Mouse (Mus musculus) naive thymus-derived CD4-positive, alpha-beta T cell, adult 2 months (primary cell): ENCODE results near the gene Tmem240.
"Not testable (repeated sequence)": the region's sequence is repeated elsewhere in the genome, so short reads cannot be mapped to it uniquely, and the experiment has no call there.

Source experiments
- DNase-seq: peaks from one replicate; pipeline ENCODE4 v3.0.0-alpha.2; 2011; ENCODE audit warnings: low read depth

Tmem240 gene

DNA sequence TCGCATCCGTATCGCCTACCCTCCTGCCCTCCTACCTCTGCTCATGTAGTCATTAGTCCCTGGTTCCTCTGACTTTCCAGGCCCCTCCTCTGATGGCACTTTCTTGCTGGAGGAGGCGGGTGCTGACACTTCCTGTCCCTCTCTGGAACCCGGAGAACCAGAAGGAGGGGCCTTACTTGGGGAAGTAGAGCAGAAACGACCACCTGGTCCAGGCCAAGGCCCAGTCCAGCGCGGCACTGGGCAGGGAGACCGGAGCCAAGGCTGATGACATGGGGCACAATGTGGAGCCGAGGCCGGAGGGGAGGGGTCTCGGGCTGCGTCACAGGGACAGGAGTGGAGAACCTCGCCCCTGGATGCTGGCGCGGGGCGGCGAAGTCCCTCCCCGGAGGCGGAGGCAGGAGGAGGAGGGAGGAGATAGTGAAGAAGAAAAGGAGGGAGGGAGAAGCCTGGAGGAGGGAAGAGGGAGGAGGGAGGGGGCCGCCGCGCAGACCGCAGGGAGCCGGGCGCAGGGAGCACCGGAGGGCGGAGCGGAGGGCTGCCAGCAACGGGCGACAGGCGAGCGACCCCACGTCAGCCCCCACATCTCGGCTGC lies at the start of gene Tmem240:
Gene Tmem240, plus strand, starts transcription at position 451 of the 592 bp plus-strand sequence.
- peak; percentile 86 for DNase-seq

DNA sequence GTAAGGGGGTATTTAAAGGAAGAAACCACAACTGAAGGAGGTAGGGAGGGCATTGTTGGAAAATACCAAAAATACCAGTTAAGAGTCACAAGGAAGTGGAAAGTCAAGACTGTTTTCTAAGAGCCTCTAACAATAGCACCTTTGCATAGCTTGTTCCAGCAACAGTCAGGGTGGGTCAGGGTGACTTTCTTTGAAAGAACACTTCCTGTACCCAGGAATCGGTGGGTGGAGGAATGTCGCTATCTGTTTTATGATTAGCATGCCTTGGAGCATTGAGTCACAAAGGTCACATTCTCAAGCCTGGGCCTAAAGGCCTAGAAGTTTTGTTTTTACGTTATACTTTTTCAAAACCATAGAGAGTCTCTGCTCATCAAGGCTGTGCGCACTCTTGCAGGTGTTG lies 46.8 kb upstream of the Tmem240 start:
- not testable (repeated sequence) for DNase-seq

DNA sequence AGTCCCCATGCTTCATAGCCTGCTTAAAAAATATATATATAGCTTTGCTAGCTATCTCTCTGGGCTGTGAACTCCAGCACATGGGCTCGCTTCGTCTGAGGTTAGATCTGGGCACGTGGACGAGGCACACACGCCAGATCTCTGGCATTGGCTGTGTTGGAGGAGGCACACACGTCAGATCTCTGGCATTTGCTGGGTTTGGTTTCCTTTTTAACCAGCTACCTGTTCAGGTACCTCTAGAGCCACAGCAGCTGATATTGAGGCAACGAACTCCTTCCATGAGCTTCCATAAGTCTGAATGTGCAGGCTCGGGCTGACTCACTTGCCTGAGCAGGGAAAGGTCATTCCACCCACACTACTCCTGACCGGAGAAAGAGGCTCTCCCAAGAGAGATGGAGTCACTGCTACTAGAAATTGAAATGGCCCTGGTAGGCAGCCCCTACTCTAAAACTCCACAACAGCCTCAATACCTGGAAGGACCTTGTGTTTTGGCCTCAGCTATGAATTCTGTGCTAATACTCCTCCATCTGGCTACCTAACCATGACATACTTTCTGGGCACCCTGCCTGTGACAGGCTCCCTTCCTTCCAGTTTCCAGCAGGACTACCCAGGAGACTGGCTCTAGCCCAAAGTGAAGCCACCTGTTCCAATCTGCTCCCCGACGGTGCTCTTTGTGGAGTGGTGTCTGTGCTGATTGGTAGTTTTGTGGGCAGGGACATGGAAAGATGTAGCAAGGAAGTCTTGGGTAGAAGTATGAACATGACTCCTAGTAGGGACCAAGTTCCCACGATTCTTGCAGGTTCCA lies 43.8 kb upstream of the Tmem240 start:
- no peak for DNase-seq

DNA sequence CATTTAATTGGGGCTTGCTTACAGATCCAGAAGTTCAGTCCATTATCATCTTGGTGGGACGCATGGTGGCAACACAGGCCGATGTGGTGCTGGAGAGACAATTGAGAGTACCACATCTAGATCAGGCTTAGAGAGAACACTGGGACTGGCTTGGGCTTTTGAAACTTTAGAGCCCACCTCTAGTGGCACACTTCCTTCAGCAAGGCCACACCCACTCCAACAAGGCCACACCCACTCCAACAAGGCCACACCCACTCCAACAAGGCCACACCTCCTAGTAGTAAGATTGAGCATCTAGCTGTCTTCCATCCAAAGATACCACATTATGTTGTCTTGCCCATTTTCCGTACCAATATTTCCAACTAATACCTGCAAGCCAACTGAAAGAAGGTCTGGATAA lies 42.2 kb upstream of the Tmem240 start:
- no peak for DNase-seq

DNA sequence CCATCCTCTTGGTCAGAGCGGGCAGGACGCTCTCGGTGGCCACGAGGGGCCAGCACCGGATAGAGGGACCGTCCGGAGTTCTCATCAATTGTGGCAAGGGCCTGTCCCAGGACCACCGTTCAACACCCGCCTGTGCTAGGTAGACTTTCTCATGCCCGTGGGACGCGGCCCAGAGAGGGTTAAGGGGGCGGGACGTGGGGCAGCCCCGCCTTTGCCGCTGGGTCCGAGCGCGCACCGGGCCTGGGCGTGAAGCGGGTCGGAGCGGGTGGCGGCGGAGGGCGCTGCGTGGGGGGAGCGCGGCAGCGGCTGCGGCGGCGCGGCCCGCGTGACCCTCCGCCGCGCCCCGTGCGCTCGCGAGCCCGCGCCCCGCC lies 40.5 kb upstream of the Tmem240 start, which contains the start of gene Fndc10:
Gene Fndc10, plus strand, starts transcription at position 232 of the 371 bp plus-strand sequence.
- no peak for DNase-seq

DNA sequence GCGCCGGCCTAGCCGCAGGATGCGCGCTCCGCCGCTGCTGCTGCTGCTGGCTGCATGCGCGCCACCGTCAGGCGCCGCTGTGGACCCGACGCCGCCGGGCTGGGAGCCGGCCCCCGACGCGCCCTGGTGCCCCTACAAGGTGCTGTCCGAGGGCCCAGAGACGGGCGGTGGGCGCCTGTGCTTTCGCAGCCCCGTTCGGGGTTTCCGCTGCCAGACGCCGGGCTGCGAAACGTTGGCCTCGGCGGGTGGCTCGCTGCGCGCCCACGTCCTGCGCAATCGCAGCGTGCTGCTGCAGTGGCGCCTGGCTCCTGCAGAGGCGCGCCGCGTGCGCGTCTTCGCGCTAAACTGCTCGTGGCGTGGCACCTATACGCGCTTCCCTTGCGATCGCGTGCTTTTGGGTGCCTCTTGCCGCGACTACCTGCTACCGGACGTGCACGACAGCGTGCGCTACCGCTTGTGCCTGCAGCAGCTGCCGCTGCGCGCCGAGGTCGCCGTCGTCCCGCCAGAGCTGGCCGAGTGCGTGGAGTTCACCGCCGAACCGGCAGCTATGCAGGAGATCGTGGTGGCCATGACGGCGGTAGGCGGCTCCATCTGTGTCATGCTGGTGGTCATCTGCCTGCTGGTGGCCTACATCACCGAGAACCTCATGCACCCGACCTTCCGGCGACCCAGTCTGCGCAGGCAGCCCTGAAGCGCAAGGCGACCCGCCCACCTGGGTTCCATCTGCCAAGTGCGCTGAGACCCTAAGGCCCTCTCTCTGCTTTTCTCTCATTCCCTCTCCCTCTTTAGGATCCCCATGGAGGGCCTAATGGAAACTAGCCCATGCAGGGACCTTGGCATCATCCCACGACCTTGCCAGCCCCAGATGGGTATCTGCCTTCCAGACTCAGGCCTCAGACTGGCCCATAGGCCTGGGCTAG lies 39.9 kb upstream of the Tmem240 start:
- peak; percentile 91 for DNase-seq

DNA sequence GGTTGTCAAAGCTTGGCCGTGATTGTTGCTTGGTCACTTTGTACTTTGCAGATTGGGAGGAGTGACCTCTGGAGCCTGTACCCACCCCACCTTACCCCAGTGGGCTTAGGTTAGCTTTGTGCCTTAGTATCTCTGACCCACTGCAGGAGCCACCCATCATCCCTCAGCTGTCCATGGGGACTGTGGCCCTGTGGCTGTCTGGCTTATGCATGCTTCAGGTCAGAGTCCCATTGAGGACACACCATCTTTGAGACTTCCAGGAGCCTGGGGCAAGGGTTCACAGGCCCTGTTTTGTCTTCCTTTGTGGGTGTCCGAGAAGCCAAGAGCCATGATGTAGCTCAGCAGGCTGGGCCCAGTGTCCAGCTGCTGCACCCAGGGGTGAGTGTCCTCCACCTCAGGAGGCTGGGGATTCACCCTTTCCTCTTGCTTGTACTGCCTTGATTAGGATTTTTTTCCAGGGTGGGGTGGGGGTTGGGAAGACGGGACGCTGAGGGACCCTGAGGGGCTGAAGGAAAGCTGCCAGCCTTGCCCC lies 39.0 kb upstream of the Tmem240 start:
- no peak for DNase-seq

DNA sequence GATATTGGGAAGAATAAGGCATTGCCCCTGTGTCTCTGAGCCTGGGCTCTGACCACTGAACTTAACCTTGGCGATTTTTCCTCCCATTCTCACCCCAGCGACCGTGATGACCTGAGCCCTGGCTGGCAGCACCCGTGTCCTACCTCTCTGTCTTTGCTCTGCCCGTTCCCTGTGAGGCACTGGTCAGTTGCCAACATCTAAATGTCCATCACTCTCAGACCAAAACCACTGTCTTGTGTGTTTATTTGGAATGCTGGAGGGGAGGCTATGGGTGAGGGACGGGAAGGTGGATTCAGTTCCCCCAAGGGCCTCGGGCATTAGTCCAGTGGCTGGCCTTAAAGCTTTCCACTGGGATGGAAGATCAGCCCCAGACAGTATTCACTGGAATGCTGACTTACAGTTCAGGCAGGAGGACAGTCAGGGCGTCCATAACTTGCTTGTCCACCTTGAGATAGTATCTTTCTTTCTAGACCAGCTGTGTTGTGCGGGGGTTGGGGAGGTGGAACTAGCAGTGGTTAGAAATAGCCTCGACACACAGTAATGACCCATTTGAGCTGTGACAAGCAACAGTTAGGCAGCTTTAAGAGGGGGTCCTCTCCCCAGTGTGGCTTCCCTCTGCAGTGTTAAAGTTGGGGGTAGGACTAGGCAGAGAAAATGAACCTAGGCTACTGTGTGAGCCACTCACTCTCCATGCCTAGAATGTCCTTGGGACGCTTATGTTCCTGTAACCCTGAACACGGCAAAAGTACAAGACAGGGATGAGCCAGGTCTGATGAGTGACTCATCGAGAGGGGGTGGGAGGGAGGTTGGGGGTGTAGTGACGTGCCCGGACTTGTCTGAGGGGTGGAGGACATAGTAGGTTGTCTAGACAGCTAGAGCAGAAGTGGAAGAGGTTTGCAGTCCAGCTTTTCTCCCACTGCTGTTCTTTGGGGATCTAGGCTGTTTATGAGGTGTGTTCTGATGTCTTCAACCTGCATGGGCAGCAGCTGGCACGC lies 38.0 kb upstream of the Tmem240 start:
- DNase-seq = no peak

DNA sequence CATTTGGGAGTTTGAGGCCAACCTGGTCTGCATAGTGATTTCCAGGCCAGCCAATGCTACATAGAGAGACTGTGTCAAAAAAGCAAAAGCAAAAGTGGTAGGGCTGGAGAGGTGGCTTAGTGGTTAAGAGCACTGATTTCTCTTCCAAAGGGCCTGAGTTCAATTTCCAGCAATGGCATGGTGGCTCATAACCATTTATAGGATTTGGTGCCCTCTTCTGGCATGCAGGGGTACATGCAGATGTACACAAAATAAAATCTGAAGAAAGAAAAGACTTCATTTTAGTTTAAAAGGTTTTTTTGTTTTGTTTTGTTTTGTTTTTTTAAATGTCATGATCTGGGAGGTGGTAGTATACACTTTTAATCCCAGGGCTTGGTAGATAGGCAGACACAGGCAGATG lies 34.2 kb upstream of the Tmem240 start:
- DNase-seq = peak; percentile 78

DNA sequence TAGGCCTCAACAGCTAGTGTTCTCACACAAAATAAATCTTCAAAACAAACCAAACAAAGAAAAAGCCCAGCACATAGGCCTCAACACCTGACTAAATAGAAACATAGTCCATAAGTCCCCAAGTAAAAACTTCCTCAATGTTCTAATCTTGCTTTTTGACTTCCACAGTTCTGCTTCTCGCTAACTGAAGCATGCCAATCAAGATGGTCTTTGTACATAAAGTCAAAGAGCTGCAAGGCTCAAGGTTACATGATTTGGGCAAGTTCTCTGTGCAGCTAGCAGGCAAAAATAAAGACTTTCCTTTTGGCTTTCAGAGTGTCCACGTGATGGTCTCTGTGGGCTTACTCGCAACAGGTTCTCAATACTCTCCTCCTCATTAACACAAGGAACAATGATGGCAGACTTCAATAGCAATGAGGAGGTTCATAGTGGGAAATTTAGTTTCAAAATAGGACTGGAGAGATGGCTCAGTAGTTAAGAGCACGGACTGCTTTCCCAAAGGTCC lies 31.1 kb upstream of the Tmem240 start:
- DNase-seq = no peak

DNA sequence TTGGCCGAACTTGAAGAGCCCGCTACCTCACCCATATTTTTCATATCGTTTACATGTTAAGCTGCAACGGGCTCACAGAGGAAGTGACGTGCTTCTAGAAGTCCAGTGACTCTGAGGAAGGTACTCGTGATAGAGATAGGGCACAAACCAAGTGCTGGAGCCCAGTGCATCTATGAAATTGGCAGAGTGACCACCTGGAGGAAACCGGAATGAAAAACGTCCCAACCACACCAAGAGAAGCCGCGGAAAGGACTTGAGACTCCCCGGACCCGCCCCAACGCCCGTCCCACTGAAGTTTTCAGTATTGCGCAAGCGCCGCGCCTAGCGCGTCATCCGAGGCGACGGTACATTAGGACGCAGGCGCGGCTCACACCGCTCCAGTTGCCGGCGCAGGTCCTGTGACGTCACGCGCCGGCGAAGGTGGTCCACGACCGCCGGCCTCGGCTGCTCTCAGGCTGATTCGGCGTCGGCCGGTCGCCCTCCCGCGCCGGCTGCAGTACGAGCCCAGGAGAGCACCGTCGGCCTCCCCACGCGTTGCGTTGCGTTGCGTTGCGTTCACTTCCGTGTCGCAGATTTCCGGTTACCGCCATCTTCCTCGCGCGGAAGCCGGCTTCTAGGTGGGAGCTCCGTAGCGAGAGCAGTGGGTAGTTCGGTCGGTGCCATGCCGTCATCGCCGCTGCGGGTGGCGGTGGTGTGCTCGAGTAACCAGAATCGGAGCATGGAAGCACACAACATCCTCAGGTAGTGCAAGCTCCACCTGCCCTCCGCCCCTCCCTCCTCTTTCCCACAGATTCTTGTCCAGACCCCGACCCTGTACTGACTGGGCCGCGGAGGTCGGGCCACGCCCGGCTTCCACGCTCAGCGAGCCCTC lies 29.6 kb upstream of the Tmem240 start, which contains the start of gene Ssu72:
Gene Ssu72, plus strand, starts transcription at position 80 of the 871 bp plus-strand sequence.
- peak; percentile 98 for DNase-seq

DNA sequence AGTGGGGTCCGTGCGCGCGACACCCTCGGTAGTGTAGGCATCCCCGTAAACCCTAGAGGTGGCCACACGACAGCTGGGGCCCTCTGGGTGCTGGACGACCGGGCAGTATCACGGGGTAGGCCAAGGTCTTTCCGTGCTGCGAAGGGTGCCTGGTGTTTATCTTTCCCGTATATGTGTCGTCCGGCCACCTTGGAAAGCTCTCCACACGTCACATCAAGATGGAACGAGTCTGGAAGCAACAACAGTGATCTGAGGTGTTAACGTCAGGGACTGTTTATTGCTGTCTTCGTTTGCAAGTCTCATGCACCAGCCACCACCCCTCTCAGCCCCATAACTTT lies 29.0 kb upstream of the Tmem240 start:
- DNase-seq = peak; percentile 76

DNA sequence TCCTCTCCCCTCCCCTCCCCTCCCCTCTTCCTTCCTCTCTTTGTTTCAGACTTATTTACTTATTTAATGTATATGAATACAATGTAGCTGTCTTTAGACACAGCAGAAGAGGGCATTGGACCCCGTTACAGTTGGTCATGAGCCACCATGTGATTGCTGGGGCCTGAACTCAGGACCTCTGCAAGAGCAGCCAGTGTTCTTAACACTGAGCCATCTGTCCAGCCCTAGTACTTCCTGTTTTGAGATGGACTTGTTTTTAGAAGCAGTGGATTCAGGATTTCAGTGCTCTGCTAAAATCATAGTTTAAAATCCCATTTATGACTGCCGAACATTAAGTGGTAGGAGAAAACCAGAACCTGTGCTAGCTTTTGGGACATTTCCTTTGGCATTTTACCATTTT lies 26.0 kb upstream of the Tmem240 start:
- DNase-seq = no peak

DNA sequence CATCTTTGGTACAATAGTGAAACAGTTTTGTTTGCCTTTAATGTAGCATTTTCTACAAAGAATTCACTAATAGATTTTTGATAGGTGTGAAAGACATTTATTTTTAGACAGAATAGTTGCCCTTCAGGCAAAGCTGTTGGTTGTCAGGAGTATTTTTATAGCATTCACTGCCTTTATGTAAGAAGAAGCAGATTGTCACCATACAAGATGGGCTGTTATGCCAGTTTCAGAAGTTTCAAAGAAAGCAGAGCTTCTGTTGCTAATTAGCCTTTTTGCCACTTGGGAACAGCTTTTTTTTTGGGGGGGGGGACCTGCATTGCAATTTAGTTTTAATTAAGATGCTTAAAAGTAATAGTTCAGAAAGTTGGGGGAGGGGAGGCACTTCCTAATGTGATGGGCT lies 25.6 kb upstream of the Tmem240 start:
- no peak for DNase-seq

DNA sequence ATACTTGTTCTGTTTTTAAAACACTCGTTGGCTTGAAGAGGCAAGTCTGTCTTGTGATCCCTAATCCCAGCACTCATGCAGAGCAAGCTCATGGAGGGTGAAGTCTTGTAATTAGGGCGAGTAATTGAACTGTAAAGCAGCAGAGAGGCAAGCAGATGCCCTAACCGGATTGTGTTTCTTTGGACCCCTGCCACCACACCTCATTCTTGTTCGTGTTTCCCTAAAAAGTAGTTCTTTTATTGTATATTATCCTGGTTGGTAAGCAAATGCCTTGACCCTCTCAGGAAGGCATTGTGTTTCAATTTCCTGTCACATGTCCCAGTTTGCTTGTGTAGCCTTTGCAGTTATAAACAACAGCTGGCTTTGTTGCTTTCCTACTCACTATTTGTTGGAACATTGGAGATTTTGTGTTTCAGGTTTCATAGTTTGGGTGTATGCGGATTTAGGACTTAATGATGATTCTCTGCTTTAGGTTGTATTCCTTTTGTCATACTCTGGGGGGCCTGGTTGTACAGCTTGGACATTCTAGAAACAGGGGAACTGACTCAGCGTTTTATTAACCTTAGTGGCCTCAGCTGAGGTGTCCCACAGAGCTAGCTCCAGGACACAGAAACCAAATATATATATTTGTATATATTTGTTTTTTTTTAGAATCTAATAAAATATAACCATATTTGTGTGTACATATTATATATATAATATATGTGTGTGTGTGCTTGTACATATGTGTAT lies 23.9 kb upstream of the Tmem240 start:
- DNase-seq = no peak

DNA sequence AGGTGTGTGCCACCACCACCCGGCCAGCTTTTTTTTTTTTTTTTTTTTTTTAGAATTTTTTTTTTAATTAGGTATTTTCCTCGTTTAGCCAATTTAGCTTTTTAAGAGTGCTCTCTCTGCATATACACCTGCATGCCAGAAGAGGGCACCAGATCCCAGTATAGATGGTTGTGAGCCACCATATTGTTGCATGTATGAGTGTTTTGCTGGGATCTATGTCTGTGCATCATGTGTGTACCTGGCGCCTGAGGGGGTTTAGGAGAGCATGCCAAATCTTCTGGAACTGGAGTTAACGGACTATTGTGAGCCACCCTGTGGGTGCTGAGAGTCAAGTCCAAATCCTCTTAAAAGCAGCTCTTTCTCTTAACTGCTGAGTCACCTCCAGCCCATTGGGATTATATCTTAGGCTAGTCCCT lies 12.9 kb upstream of the Tmem240 start:
- DNase-seq = peak; percentile 64

DNA sequence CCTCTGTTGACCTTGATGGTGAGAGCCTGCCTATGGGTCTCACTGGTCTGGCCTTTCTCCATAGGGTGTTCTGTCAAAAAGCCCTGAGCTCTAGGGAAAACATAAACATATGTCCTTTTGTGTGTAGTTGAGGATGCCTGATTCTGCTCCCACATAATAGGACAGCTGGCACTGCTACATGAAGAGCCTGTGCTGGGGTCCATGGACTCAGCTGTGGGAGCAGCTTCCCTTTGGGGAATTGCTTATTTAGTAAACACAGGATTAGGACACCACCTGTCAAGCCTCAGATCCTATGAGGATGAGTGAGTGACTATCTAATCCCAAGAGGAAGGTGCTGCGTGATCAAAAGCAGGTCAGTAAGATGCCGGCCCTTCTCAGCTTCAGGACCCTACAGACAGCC lies 6.6 kb upstream of the Tmem240 start:
- DNase-seq = no peak

DNA sequence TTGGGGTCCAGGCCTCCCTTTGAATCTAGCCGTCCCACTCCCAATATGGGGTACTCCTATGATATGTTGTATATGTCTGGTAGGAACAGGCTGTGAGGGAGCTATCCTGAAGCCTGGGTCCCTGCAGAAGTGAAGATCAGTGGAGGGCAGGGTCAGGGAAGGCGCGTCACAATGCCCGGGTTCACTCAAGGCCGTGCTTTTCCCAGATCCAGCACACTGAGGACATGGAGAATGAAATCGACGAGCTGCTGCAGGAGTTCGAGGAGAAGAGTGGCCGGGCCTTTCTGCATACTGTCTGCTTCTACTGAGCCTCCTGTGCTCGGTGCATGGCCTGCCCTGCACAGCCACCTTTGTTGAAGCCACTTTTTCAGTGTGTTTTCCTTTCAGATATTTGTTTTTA lies 1.3 kb upstream of the Tmem240 start:
- DNase-seq = no peak
